Mouse (Mus musculus) bone marrow, adult 2 months (tissue): ENCODE data around the gene Mosmo. TPM values are rescaled to one million over a fixed set of nuclear protein-coding genes. Genes with fewer than 3 reads are reported as not detected.

Experiments
- H3K27ac ChIP-seq: fragments of 200-500 bp; 2 replicates; pipeline ENCODE4 v1.5.1; 2012; ENCODE audit warnings: low read depth, mild to moderate bottlenecking, control low read depth, inconsistent platforms, low read length; ENCODE audit not compliant: control insufficient read depth, poor library complexity, insufficient read depth
- H3K4me1 ChIP-seq: fragments of 200-500 bp; 2 replicates; pipeline ENCODE4 v1.6.1; 2011; ENCODE audit warnings: low read length; ENCODE audit not compliant: control insufficient read depth, insufficient read depth
- H3K4me3 ChIP-seq: fragments of 200-500 bp; replicated peaks from 2 replicates; pipeline ENCODE3; 2011; ENCODE audit warnings: mild to moderate bottlenecking, low read depth, low read length, control low read depth; ENCODE audit not compliant: control insufficient read depth
- CTCF ChIP-seq: fragments of 200-500 bp; IDR thresholded peaks from 2 replicates; pipeline ENCODE4 v1.5.1; 2011; ENCODE audit warnings: low read length, control low read depth; ENCODE audit not compliant: control insufficient read depth, insufficient read depth
- POLR2A ChIP-seq: fragments of 200-500 bp; IDR thresholded peaks from 2 replicates; pipeline ENCODE4 v1.6.1; 2011; ENCODE audit warnings: low read depth, mild to moderate bottlenecking, control low read depth, low read length, borderline replicate concordance; ENCODE audit not compliant: control insufficient read depth
- WGBS: fragments of 180-500 bp; shearing (Covaris S2); methylation state at CpG from one replicate; pipeline ENCODE4 v1.1.7; 2018; 5-methylcytosine and 5-hydroxymethylcytosine counted together
- polyA plus RNA-seq: library from polyadenylated mRNA; stranded (reverse); fragments of >200 nt; gene quantifications from 2 replicates; pipeline ENCODE4 v1.2.4, GENCODE M21; 2011; ENCODE audit warnings: low replicate concordance; ENCODE audit not compliant: missing spikeins, insufficient read depth, insufficient read length

Mosmo gene
- polyA plus RNA-seq = 13.5 and 16.1 TPM in 2 replicates

- H3K4me1 ChIP-seq = peaks cover 2% of the 10 kb centered on the region
- TF ChIP-seq POLR2A (peak; percentile 22; the same call in 1 of the 2 replicates), CTCF (no peak)
- H3K4me3 ChIP-seq = peak within 1 kb of the TSS; percentile 94
- peak within 1 kb of the TSS; percentile 64 for H3K27ac ChIP-seq
- 1% methylated on average over 42 of the region's 44 CpGs for WGBS
Observed at GRCm38 (mm10) chr7:120677001-120677643, at the start of gene Mosmo. Mosmo (plus strand) TSS chr7:120677618.

- Histone ChIP-seq H3K27ac (no peak overlapping the region), H3K4me3 (no peak overlapping the region), H3K4me1 (no peaks in the 10 kb centered on the region)
- 21% methylated on average over 1 of the region's 1 CpGs for WGBS
- TF ChIP-seq CTCF (no peak), POLR2A (no peak)
Observed at GRCm38 (mm10) chr7:120632518-120632917, 44.9 kb upstream of the Mosmo start.

DNA sequence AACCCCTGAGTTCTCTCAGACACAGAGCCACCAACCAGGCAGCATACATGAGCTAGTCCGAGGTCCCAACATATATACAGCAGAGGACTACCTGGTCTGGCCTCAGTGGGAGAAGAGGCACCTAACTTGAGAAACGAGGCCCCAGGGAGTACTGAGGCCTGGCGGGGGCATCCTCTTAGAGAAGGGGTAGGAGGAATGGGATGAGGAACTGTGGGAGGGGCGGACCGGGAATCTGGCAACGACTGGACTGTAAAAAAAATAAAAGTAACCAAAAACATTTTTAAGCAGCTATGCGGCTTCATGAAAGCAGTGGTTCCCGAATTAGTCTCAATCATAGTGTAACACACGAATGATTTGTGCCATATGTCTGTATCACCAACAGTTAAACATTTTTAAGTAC is 43.1 kb upstream of the Mosmo start:
- TF ChIP-seq CTCF = no peak
- 6% methylated on average over 9 of the region's 9 CpGs for WGBS
- no peaks in the 10 kb centered on the region for H3K4me1 ChIP-seq
- no peak overlapping the region for H3K4me3 ChIP-seq
- H3K27ac ChIP-seq = no peak overlapping the region

GRCm38 (mm10) chr7:120634711-120635361 is 42.6 kb upstream of the Mosmo start, which contains the start of gene Uqcrc2:
Uqcrc2 (plus strand) TSS chr7:120635176.
- Histone ChIP-seq H3K4me3 (peak within 1 kb of the TSS; percentile 84), H3K4me1 (no peaks in the 10 kb centered on the region), H3K27ac (peak within 1 kb of the TSS; percentile 79)
- TF ChIP-seq POLR2A (peak; percentile 62; the same call in 1 of the 2 replicates), CTCF (peak; percentile 53)
- WGBS = under 1% methylated on average over 45 of the region's 45 CpGs

GRCm38 (mm10) chr7:120635362-120635781 is 42.0 kb upstream of the Mosmo start:
- TF ChIP-seq POLR2A (no peak), CTCF (no peak)
- H3K4me1 ChIP-seq = no peaks in the 10 kb centered on the region
- WGBS = under 1% methylated on average over 32 of the region's 32 CpGs

GRCm38 (mm10) chr7:120635821-120636220 is 41.6 kb upstream of the Mosmo start:
- WGBS = under 1% methylated on average over 11 of the region's 11 CpGs
- H3K4me3 ChIP-seq = peak overlapping the region; percentile 84
- H3K27ac ChIP-seq = no peak overlapping the region
- no peaks in the 10 kb centered on the region for H3K4me1 ChIP-seq
- TF ChIP-seq POLR2A = no peak
- TF ChIP-seq CTCF = no peak

More at GRCm38 (mm10) chr7:120635362-120635781, 42.0 kb upstream of the Mosmo start:
- peak overlapping the region; percentile 84 for H3K4me3 ChIP-seq
- peak overlapping the region; percentile 79 for H3K27ac ChIP-seq

GRCm38 (mm10) chr7:120643217-120643616 is 34.2 kb upstream of the Mosmo start:
- no peak overlapping the region for H3K4me3 ChIP-seq
- TF ChIP-seq CTCF (no peak), POLR2A (no peak)
- WGBS = 85% methylated on average over 4 of the region's 4 CpGs
- no peak overlapping the region for H3K27ac ChIP-seq
- H3K4me1 ChIP-seq = no peaks in the 10 kb centered on the region

- H3K27ac ChIP-seq = no peak overlapping the region
- TF ChIP-seq POLR2A (no peak), CTCF (no peak)
- no peaks in the 10 kb centered on the region for H3K4me1 ChIP-seq
- 67% methylated on average over 2 of the region's 2 CpGs for WGBS
- no peak overlapping the region for H3K4me3 ChIP-seq
Observed at GRCm38 (mm10) chr7:120647849-120648248, 29.6 kb upstream of the Mosmo start.

DNA sequence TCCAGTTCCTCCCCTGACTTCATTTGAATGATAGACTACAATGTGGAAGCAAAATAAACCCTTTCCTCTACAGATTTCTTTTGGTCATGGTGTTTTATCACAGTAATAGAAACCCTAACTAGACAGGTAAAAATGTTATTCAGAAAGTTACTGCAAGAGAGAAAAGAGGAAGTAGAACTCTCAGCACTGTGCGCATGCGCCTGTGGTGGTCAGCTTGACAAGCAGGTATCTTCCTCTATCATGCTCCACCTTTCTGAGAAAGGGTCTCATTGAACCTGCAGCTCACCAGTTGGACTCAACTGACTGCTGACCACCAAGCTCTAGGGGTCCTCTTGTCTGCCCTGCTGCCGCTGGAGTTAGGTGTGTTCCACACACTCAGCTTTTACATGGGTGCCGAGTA is 15.3 kb upstream of the Mosmo start:
- 38% methylated on average over 4 of the region's 4 CpGs for WGBS
- Histone ChIP-seq H3K4me3 (no peak overlapping the region), H3K4me1 (no peaks in the 10 kb centered on the region), H3K27ac (no peak overlapping the region)
- TF ChIP-seq POLR2A = no peak
- TF ChIP-seq CTCF = no peak
